Mouse (Mus musculus) T-cell, adult 2 months (primary cell): ENCODE measurements at regions not wholly inside any gene's neighbourhood (a gene's known extent, or its start where the extent isn't known, plus 50 kb on each side); places are given as distances from the start of the nearest gene placed in this dataset.
"Not testable (repeated sequence)": the region's sequence is repeated elsewhere in the genome, so short reads cannot be mapped to it uniquely, and the experiment has no call there.

Experiments used
- DNase-seq: peaks from one replicate; pipeline ENCODE4 v3.0.0; 2022; ENCODE audit warnings: low spot score

DNA sequence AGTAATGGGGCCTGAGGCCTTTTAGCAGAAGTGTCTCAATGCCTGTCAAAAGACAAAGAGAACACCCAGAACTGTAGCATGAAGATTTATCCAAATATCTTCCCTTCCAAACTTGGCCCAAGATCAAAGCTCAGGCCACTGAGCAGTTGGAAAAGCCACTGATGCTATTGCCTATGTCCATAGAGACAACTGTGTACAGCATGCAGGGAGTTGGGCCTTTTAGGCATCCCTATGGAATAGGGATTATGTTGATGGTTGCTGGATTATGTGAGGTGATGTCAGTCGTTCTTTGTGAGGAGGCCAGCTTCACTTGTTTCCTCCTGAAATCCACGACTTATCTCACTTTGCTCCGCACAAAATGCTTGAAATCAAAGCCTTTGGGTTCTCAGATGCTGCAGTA lies 153.1 kb upstream of the Gm17728 start:
- DNase-seq: no peak

DNA sequence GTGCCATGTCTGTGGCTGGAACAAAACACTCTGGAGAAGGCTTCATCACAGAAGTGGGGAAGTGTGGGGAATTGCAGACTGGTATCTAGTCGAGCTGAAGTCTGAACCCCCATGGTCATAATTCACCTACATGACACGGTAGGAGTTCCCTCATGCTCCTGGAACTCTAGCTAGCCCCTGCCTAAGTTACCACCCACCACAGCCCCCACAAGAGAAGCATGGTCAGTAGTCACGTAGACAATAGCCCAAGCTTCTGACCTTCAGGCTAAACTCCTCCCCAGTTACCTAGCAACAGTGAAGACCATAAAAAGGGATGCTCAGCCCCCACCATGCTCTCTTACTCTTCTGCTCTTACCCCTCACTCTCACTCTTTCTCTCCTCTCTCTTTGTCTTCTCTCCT lies 143.8 kb upstream of the Gm17728 start:
- DNase-seq: not testable (repeated sequence)

DNA sequence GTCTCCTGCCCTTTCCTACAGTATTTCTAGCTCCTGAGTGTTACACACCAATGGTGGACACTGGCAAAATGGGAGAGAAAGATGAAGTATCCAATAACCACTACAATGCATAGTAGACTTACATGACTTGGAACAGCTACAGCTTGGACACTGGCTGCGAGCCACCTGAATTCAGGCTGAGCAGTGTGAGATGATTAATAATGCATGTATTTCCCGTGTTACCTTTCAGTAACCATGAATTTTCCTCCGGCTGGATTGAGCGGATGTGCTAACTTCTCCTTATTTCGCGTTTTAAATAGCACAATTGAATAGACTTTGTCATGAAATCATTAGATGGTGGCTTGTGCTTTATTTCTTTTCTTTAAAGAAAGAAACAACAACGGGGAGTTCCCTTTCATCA lies 142.4 kb upstream of the Gm17728 start:
- DNase-seq: no peak

DNA sequence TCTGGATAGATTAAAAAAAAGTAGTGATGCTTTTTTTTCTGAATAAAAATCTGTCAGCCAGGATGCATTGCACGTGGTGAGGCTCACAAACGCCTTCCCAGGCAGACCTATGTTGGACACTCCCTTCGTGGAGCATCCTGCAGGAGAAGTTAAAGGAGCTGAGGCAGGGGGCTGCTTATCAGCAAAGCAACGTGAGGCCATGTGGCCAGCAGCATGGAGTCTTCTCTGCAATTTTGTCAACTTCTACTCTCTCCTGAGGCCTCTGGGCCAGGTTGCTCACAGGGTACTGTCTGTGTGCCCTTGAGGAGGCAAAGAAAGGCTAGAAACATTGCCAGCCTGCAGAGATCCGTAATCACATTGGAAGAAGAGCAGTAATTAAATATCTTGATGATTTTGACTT lies 140.0 kb upstream of the Gm17728 start:
- DNase-seq: no peak

DNA sequence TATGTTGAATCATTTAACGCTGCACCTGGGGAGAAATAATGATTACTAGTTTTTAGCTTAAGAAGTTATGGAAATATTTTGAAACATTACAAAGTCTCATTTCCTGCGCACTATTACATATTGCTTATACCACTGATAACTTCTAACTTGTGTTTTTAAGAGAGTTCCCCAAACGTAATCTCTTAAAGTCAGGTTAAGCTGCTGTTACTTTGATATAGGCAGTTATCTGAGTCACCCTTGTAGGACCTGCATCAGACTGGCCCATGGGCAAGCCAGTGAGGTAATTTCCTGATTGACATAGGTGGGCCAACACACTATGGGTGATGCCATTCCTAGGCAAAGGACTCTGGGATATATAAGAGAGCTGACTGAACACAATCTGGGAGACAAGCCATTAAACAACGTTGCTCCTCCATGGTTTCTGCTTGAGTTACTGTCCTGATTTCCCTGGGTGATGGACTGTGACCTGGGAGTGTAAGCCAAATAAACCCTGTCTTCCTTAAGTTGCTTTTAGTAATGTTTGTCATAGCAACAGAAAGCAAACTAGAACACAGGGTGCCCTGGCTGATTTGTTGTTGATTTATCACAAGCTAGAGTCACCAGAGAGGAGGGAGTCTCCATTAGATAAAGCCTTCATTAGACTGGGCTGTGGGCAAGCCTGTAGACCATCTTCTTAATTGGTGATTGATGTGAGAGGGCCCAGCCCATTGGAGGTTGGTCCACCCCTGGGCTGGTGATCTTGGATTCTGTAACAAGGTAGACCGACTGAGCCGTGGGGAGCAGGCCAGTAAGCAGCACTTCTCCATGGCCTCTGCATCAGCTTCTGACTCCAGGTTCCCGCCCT lies 139.3 kb upstream of the Gm17728 start:
- no peak for DNase-seq

DNA sequence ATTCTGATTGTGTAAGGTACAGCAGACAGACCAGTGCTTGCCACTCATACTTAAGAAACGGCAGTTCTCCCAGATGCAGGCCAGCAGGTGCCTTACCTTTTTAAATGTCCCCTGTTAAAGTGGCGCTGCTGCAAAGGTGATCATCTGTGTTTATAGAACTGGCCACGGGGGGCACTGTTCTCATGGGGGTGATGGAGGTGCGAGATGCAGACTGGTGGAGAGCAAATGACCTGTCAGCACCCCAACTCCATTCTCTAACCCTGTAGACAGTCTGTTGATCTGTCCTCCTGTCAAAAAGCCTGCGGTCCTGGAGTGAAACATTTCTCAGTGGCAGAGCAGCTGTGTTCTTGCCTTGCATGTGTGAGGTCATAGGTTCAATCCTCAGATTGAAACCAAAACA lies 135.4 kb upstream of the Gm17728 start:
- no peak for DNase-seq

DNA sequence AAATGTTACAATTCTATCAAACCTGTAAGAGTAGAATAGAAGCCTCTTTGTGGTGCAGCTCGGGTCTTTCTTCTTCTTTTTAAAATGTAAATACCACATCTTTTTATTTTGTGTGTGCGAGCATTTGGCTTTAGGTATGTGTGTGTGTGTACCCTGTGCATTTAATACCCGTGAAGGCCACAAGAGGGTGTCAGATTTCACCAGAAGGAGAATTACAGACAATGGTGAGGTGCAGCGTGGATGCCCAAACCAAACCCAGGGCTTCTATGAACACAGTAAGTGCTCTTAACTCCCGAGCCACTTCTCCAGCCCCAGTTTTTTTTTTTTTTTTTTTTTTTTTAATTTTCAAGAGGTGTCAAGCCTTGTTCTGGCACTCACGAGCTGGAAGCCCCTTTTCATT lies 135.0 kb upstream of the Gm17728 start:
- no peak for DNase-seq

DNA sequence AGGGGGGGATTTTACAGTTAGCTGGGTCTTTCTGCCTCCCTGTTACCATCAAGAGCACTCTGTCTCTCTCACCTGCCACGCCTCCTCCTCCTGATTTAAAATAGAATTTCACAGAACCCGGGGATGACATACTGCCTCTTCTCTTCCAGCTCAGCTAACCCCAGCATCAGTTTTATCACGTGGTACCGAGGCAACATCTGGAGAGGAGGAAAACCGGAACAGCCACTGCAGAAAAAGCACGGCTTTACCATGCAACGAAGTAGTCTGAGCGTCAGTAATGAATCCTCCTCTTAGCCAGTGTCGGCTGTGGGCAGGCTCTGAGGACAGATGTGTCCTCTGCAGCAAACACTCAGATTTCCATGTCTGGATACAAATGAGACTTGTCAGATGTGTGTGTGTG lies 134.2 kb upstream of the Gm17728 start:
- DNase-seq: no peak

DNA sequence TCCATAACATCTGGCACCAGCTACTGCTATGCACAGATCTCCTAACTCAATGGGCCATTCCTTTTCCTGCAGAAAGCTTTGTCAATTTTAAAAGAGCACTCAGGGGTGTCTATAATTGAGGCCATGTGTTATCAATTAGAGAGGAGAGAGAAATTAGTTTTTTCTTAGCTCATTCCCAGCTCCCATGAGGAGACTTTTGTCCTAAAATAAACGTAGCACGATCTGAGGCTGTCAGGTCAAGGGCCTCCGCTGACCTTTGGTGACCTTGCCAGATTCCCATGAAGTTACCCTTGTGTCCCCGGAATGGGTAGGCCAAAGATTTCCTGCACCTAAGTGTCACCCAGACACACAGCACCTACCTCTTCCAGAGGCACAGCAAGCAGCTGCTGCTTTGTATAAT lies 130.3 kb upstream of the Gm17728 start:
- DNase-seq: no peak

DNA sequence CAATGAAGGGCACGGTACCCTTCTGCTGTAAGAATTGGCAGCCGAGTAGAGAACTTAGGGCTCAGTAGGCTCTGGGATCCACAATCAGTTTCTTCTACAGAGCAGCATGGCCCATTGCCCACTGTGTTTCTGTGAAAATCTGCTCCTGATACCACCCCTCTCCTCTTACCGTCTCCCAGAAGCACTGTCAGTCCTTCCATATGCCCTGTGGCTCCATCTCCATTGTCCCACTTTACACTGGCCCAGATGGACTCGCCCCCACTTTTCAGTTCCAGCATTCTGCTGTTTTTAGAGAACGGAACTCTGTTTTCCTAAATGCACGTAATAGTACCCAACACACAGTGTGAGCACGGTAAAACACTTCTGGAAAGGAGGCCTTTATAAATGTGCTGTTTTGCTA lies 129.6 kb upstream of the Gm17728 start:
- no peak for DNase-seq

DNA sequence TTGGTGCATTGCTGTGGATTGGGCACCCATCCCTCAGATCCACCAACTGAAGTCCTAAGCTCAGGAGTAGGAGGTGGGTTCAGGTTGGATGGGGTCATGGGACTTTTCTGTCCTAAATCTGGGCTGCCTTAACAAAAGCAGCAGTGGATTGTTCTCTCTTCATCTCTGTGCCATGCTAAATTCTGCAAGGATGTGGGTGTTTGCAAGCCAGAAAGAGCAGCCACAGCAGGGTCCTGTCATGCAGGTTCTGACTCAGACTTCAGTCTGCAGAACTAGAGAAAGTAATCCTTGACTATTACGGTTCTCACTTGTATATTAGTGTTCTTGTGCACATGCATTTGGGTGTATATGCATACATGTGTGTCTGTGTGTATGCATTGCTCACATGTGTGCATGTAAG lies 125.5 kb upstream of the Gm17728 start:
- DNase-seq: no peak

DNA sequence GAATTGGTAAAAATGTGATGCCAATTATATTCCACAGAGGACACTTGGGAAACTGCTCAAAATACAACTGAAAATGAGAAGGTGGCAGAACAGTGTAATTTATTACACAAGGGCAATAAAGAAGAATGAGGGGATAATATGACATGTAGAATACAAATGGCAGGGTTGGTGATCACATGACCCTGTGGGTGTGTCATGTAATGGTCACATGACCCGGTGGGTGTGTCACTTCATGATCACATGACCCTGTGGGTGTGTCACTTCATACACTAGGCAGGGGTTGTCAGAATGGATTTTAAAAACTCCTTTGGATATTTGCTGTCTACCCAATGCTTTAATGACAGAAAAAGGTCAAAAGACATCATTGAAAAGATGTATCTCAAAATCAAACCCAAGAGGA lies 123.6 kb upstream of the Gm17728 start:
- DNase-seq: no peak

DNA sequence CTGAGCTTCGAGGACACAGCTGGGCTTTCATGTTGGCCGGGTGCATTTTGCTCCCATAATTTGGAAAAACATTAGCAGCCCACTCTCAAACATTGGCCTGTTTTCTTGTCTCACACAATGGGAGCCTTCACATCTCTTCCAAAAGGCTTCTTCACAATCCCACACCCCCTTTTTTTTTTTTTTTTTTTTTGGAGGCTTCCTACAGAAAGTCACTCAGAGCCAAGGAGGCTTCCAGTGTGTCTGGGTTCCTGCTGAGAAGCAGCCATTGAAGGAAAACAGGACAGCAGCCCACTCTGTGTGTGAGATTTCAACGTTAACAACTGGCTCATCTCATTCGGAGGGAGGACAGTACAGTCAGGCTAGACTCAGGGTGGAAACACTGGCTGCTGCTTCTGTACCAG lies 120.8 kb upstream of the Gm17728 start:
- DNase-seq: no peak

DNA sequence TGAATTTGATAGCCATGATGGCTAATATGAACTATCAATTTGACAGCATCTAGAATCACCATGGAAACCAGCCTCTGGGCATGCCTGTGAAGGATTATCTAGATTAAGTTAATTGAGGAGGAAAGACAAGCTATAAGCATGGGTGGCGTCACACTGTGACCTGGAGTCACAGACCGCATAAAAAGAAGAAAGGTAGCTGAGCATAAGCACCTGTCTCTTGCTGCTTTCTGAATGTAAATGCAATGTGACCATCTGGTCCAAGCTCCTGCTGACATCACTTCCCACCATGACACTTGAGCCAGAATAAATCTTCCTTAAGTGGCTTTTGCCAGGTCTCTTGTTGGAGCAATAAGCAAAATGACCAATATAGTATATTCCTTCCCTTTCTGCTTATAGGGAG lies 113.4 kb upstream of the Gm17728 start:
- DNase-seq: no peak

DNA sequence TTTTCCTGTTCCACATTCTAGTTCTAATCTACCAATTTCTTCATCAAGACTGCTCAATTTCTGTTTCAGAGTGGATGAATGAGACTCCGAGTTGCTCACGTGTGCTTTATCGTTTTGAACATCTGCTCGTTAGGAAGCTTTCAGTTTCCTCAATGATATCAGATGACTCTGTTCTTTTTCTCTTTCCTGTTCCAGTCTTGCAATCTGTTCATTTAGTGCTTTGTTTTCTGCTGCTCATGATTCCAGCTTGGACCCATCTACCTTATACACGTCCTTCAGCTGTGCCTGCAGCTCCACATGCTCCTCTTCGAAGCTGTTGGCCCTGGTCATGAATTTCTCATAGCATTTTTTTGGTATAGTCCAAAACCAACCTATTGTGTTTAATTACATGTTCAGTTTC lies 99.1 kb upstream of the Gm17728 start:
- DNase-seq: no peak

DNA sequence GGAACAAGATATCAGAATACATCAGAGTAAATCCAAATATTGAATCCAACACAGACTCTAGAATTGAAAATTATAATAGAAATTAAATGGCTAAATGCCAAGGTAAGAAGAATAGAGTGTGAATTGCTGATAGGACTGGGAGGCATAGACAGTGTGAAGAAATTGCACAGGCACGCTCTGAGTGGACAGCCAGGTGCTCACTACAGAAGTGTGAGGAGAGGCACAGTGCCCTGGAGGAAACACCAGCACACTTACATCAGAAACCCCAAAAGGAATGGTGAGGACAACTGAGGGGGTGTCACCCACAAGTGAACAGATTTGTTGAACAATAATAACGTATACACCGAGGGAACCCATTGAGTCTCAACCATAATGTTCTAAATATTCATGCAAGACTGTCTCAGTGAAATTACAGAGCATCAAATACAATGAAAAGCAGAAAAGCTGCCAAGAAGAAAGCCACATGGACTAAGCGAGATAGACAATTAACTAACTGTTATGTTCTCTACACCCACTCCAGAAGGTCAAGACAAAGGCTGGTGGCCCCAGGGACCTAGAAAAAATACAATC lies 92.9 kb upstream of the Gm17728 start:
- DNase-seq: no peak

DNA sequence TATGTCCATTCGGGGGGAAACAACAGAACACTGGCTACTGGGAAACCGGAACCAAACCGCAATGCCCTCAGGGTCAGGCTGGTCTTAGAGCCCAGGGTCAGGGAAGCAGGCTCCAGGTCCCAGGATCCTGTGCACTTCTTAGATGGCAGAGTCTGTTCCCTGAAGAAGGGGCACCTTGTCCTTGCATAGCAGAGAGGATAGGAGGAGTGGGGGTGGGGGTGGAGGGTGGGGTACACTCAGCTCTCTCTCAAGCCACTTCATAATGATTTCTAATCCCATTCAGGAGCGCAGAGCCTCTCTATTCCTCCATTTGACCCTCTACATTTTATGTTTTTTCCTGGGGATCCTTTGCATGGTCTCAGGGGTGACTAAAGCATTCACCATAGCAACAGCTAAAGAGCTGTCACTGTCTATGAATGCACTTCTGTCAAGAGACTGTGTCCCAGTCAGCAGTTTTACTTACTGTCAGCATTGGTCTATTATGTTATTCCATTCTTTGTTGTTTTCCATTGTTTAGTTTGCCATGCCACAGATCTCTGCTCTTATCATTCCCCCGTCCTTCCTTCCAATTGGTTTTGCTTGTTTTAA lies 64.2 kb upstream of the Gm17728 start:
- no peak for DNase-seq
